Mouse (Mus musculus): ENCODE data around the gene Myl6.
"Not testable (repeated sequence)": the region's sequence is repeated elsewhere in the genome, so short reads cannot be mapped to it uniquely, and the experiment has no call there.

Myl6 gene

GRCm38 (mm10) chr10:128509203-128509602, 15.3 kb upstream of the Myl6 start:
- DNase-seq = no peak

GRCm38 (mm10) chr10:128508260-128508659, 14.3 kb upstream of the Myl6 start:
- DNase-seq = no peak

GRCm38 (mm10) chr10:128505974-128506373, 12.0 kb upstream of the Myl6 start:
- DNase-seq = no peak

GRCm38 (mm10) chr10:128505371-128505667, 11.4 kb upstream of the Myl6 start:
- DNase-seq = not testable (repeated sequence)

DNA sequence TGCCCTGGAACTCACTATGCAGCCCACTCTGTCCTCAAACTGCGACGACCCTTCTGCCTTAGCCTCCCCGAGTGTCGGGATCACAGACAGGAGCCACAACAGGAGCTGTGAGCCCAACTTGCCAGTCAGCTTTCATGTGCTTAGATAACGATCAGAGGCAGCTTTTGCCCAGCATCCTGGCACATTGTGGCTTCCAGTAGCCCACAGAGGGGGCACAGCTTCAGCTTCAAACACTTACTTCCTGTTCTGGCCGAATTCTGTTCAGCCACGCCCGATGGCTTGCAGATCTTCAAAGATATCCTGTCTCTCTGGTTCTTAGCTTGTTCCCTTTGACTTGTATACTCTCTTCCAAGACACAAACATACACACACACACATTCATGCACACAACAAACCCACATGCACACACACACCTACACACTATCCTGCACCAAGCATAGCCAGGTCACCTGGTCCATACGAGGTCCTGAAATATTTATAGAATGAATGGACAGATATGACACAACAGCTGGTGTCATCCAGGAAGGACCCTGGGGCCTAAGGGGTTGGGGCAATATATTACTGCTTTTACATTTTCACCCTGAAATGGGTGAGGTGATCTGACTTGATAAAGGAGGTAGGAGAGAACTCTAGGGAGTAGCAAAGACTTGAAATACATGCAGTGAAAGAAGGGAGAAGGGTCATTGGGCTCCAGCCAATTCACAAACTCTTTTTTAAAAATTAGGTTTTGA, 10.9 kb upstream of the Myl6 start:
- no peak for DNase-seq

DNA sequence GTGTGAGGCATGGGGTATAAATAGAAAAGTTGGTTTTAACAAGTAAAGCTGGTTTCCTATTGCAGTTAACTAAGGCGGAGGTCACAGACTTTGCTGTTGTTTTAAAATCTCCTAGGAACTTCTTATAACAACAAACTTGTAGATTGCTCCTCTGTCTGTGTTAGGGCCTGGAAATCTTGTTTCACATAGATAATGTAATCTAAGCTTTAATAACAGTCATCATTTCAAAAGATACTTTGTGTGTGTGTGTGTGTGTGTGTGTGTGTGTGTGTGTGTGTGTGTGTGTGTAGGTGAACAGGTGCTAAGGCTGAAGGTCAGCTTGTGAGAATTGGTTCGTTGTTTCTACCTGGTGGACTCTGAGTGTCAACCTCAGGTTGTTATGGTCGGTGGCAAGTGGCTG, 10.1 kb upstream of the Myl6 start:
- no peak for DNase-seq

DNA sequence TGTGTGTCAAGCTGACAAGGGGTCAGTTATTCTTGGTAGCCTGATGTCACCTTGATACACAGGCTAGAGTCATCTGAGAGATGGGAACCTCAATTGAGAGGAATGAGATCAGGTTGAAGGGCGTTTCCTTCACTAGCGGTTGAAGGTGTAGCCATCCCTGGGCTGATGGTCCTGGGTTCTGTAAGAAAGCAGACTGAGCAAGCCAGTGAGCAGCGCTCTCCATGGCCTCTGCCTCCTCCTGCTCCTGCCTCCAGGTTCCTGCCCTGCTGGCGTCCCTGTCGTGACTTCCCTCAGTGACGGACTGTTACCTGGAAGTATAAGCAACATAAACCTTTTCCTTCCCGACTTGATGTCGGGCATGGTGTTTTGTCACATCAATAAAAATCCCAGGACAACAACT, 9.6 kb upstream of the Myl6 start:
- DNase-seq = no peak

- DNase-seq = no peak
These were observed 8.4 kb upstream of the Myl6 start for GRCm38 (mm10) chr10:128502341-128502740.

DNA sequence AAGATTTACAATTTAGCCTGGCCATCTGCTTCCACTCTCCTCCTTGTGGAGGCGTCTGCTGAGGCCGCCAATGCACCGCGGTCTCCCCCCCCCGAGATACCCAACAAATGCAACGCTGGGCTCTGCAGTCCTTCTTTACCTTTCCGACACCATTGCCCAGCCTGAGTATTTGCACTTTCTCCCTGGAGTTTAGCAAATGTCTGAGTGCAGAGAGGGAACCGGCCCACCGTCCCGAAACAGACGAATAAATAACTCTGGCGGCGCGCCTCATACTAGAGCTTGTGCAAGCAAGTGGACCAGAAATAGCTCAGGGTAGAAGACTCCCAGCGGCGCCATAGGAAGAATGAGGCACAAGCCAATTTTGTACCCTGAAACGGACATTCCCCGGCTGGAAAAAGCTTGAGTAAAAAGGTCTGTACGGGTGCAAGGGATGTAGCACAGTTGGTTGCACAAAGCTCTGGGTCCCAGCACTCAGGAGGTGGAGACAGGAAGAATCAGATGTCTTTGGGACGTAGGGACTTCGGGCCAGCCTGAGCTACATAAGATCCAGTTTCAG, 5.2 kb upstream of the Myl6 start:
- DNase-seq = peak; percentile 78

DNA sequence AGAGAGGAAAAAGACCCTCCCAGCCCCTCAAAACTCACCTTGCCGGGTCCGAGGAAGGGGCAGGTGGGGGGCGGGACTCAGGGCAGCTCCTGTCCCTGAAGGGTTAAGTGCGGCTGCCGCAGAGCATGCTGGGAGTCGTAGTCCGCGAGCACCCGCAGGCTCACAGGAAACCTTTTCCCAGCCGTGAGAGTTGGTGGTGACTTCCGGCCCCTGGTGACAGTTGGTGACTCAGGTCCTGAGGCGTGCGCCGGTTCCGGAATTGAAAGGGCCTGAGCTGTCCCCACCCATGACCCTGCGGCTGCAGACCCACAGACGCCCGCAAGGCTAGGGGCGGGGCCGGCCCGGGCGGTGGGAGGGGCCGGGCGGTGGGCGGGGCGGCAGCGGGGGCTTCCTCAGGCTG, 4.6 kb upstream of the Myl6 start, which contains the start of gene Myl6b:
TSS of gene Myl6b (minus strand) at position 96 of the 400 bp plus-strand sequence.
- DNase-seq = peak; percentile 98

GRCm38 (mm10) chr10:128497134-128497737, 3.3 kb upstream of the Myl6 start:
- DNase-seq = peak; percentile 70

DNA sequence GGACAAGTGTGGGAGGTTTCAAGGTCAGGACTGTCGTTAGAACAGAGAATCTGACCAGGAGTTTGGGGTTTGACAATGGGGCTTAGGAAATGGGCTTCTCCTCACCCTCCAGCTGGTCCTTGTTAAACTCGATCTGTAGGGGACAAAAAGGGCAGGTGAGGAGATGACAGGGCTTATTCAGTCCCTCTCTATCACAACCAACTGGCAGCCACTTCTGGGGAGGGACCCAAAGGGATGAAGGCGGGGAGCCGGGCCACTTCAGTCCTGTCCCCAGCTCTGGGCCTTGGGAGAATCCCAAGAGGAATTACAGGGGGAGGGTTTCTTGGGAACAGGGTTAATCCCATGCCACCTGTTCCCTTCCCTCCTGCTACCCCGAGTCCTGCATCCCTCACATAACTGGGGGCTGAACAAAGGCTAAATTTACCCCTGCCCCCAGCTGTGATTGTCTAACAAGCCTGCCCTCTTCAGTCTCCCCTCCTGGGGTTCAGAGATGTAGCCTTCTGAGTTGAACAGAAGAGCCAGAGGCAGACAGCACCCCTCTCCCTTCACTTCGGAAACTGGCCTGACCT, 2.6 kb upstream of the Myl6 start:
- DNase-seq = peak; percentile 57

DNA sequence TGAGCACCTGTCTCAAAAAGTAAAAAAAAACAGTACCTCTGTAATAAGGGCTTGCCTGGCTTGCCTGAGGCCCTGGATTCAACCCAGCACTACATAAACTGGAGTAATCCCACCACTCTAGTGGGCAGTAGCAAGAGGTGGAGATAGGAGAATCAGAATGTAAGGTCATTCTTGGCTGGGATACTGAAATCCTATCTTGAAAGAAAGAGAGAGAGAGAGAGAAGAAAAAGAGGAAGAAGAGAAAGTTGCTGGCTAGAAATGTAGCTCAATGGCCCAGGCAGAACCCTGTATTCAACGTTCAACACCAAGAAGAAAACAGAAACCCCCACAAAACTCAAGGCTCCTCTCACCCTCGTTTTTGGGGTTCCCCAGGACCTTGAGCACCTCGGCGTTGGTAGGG, 2.0 kb upstream of the Myl6 start:
- peak; percentile 23 for DNase-seq

DNA sequence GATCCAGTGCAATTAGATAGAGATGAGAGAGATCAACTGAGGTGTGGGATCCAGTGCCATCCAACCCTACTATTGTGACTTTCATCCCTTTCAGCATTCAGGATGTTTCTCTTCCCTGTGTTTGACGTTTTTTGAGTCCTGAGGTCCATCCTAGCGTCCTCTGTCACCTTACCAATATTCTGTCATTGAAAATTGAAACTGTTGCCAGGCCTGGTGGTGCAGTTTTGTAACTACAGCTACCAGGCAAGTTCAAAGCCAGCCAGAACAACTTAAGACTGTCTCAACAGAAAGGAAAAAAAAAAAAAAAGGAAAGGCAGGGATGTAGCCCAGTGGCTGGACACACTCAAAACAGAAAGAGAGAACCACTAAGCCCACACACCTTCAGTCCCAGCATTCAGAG, 1.3 kb upstream of the Myl6 start:
- peak; percentile 43 for DNase-seq

GRCm38 (mm10) chr10:128494667-128495245, 811 bp upstream of the Myl6 start:
- peak; percentile 64 for DNase-seq

DNA sequence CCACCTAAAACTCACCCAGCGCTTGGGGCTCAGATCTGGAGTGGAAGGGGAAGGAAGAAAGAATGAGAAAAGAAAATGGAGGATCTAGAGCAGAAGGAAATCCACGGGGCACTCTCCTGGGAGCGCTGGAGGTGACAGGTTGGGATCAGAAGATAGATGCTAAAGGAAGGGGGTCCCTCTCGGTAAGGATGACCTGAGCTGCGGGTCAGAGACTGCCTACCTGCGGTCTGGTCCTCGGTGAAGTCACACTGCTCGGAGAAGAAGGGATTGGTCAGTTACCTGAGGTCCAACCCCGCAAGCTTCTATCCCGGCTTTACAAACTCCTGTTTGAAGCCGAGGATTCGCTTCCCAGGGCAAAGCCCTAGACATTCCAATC, 638 bp downstream of the Myl6 start:
- no peak for DNase-seq

DNA sequence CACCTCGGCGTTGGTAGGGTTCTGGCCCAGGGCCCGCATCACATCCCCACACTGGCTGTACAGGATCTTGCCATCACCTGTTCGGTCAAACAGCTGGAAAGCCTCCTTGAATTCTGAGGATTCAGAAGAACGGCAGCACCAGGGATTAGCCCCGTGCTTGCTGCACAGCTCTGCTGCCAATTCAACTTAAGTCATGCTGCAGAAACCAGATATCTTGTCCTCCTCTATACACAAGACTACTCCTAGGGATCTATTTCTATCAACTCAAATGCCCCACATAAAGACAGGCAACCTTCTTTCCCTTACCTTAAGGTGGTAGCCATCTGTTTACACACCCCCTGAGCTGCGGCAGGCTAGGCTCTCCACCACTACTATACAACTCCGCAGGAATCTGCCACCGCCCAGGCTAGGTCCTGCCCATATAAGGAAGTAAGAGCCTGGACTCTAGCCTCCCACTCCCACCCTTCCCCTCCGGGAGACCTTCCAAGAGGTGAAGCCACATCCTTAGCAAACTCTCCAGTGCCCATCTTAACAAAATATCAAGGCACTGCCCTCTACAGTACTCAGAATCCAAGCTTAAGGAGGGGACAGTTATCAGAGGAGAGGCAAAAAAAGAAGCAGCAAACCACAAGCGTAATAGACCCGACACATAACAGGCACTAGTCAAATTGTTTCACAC, 1.2 kb downstream of the Myl6 start:
- DNase-seq = peak; percentile 74

DNA sequence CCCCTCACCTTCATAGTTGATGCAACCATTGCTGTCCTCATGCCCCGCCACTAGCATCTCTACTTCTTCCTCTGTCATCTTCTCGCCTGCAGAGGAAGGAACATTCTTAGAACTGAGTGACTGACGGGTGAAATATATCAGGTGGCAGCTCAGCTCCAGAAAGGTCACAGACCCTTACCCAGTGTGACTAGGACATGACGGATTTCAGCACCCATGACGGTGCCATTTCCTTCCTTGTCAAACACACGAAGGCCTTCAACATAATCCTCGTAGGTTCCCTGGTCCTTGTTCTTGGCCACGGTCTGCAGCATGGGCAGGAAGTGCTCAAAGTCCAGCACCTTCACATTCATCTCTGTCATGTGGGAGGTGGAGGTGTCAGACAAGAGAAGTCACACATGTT, 1.9 kb downstream of the Myl6 start:
- not testable (repeated sequence) for DNase-seq

- DNase-seq = peak; percentile 59
These were observed 2.5 kb downstream of the Myl6 start for GRCm38 (mm10) chr10:128491495-128491894.

DNA sequence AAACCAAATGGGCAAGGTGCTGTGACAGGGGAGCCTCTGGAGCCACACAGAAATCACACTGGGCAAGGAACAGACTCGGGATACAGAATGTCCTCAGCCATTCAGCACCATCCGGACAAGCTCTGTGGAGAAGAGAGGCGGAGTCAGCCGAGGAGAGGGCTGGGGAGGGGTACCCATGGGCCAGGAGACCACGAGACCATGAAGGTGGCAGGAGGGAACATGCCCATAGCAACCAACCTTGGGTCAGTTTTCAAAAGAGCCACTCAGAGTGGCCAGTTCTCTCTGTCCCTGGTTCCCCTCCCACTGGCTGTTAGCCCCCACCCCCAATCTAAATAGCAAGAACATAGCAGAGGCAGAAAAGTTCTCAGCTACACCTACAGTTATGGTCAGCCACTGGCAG, 3.0 kb downstream of the Myl6 start:
- DNase-seq = peak; percentile 42

GRCm38 (mm10) chr10:128490232-128490631, 3.7 kb downstream of the Myl6 start:
- peak; percentile 48 for DNase-seq

DNA sequence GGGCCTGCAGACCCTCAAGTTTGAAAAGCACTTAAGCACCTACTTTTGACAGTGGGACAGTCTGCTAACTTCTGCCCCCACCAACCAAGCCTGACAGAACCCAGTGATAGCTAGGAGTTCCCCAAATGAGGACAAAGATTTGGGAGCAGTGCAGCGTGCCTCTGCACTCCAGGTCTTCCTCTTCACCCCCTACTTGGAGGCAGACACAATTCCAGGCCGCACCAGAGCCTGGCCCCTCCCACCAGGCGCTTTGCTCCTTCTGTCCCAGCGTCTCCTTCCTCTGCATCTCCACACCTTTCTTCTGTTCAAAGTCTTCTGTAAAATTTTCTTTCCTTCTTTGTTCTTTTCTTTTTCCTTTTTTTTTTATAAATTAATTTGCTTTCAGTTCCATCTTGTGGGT, 4.2 kb downstream of the Myl6 start:
- peak; percentile 44 for DNase-seq

- DNase-seq = no peak
These were observed 4.6 kb downstream of the Myl6 start for GRCm38 (mm10) chr10:128489380-128489779.

Measured in cerebellum, adult 9-11 months (tissue).